Mouse (Mus musculus) megakaryocyte, embryonic 14.5 days (primary cell): ENCODE results near the gene Stat5b.

Source experiments
- FLI1 ChIP-seq: IDR thresholded peaks from 2 replicates; pipeline ENCODE4 v1.6.1; 2012; ENCODE audit warnings: low read length, inconsistent platforms, mixed read lengths
- GATA1 ChIP-seq: IDR thresholded peaks from 3 replicates; pipeline ENCODE4 v1.6.1; 2012; ENCODE audit warnings: mixed read lengths, low read length, inconsistent platforms, borderline replicate concordance

- TF ChIP-seq GATA1 (no peak), FLI1 (no peak)
Observed at GRCm38 (mm10) chr11:100818359-100819012, 32.0 kb downstream of the Stat5b start.
